Mouse (Mus musculus) urinary bladder, postnatal 4 days (tissue): ENCODE results near the gene Hyal3.

Experiments used
- DNase-seq, 2 experiments: peaks; one replicate each; pipeline ENCODE4 v3.0.0; 2021 to 2022; ENCODE audit warnings: low spot score in 2 of 2

Gene Hyal3

GRCm38 (mm10) chr9:107617461-107617860 is 36.8 kb downstream of the Hyal3 start:
- no peak for DNase-seq

DNA sequence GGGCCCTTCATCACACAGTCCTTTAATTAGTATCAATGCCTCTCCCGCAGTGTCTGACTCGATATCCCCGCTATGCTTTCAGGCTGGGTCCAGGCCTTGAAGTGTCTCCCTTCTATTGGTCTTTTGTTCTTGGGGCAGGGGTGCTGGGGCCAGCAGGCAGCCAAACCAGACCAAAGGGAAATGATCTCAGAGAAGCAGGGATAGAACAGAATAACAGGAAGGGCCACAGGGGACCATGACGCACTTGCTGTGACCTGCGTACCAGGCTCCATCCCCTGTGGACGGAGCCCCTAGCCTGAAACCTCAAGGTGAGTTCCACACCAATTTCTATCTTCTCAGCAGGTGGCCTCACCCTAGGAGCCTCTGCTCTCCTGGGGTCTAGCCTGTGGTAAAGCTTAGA is 37.5 kb downstream of the Hyal3 start:
- DNase-seq: no peak

GRCm38 (mm10) chr9:107618778-107619545 is 38.3 kb downstream of the Hyal3 start:
- DNase-seq: no peak

DNA sequence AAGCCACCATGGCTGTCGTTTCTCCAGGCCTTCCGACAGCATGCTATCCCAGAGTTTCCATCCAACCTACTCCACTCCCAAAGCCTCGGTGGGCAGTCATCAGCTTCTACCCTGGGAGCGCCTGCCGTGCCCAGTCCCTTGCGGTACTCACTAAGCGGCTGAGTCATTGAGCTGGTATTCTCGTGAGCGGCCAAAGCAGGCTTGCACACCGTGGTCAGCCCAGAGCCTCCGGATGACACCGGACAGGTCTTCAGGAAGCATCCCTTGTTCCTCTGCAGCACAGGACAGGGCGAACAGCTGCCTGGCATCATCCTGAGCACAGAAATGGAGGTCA is 38.9 kb downstream of the Hyal3 start:
- DNase-seq: no peak

DNA sequence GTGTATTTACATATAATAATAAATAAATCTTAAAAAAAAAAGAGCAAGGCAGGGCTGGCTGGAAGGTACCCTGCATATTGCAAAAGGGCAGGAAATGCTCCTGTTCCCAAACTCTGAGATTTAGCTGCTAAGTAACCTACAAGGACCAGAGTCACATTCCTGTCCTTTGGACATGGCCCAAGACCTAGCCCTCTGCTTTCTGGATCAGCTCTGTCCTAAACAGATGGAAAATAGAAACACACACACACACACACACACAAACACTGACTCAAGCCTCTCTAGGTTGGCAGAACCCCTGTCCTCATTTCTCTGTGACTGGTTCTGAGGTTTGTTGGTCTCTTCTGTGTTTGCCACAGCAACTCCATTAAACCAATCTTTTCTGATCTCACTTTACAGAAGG is 40.3 kb downstream of the Hyal3 start:
- no peak for DNase-seq

GRCm38 (mm10) chr9:107624539-107624938 is 43.9 kb downstream of the Hyal3 start:
- no peak for DNase-seq

GRCm38 (mm10) chr9:107624951-107625350 is 44.3 kb downstream of the Hyal3 start:
- DNase-seq: no peak

DNA sequence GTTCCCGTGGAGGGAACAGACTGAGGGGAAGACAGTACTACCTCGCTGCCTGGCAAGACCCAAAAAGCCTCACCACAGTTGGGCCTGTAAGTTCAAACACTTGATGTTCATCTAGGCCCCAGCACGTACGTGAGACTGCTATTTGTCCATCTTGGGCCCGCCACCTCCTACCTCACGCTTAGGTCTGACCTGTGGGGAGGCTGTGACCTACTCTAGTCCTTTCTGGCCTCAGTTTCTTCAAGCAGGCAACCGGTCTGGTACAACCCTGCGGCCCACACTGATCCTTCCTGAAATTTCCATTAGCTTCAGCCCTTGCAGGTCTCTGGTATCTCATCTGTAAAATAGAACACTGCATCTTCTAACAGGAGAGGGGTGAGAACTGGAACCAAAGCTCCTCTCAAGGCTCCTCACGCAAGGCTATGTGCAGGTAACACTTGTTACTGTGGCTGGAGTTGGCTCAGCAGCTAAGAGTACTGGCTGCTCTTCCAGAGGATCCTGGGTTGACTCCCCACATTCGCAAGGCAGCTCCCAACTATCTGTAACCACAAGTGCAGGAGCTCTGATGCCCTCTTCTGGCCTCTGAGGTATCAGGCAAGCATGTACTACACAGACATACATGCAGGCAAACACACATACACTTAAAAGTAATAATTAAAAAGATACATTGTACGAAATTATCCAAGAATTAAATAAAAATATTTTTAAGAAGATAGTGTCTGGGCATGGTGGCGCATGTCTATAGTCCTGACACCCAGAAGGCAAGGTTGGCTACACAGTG is 44.9 kb downstream of the Hyal3 start:
- no peak for DNase-seq

DNA sequence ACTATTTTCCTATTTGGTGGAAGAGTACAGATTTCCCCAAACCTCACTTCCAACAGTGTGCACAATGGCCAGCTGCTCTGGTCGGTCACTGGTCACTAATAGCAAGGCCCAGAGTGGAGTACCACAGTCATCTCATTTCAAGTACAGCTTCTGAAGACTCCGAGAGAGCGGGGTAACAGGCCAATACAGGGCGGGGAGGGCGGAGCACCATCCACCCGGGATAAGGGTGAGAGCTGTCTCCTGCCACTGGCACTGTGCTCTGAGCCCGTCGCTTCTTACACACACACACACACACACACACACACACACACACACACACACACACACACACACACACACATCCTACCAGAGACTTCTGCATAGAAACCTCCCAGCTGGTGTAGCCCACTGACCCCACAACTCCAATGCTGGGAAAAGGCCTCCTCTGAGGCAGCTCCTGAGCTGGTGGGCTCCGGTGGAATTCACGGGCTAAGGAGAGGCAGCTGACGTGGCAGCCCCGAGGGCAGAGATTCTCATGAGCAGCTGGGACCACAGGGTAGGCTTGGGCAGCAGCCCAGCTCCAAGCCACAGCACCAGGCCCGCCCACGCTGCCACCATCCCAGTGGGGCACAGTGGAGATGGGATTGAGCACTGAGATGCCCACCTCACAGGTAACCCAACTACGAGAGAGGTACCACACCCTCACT is 45.7 kb downstream of the Hyal3 start:
- no peak for DNase-seq

DNA sequence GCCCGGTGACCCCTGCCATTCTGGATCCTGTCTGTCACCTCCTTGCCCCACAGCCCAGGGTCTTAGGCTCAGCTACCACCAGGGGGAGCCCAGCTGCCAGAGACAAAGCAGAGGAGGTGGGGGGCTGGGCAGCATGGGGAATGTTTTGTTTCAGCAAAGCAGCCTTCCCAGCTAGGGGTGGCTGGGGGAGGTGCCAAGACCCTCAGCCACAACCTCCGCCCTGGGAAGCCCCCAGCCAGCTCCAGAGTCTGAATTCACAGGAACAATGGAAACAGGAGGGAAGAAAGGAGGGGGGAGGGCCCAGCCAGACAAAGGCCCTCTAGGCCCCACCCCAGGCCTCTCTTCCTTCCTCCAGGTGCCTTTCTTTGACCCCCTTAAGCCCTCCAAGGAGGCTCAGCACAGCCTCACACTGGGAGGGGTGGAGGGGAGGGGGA is 46.2 kb downstream of the Hyal3 start:
- DNase-seq: peak; percentile 73 to 88

DNA sequence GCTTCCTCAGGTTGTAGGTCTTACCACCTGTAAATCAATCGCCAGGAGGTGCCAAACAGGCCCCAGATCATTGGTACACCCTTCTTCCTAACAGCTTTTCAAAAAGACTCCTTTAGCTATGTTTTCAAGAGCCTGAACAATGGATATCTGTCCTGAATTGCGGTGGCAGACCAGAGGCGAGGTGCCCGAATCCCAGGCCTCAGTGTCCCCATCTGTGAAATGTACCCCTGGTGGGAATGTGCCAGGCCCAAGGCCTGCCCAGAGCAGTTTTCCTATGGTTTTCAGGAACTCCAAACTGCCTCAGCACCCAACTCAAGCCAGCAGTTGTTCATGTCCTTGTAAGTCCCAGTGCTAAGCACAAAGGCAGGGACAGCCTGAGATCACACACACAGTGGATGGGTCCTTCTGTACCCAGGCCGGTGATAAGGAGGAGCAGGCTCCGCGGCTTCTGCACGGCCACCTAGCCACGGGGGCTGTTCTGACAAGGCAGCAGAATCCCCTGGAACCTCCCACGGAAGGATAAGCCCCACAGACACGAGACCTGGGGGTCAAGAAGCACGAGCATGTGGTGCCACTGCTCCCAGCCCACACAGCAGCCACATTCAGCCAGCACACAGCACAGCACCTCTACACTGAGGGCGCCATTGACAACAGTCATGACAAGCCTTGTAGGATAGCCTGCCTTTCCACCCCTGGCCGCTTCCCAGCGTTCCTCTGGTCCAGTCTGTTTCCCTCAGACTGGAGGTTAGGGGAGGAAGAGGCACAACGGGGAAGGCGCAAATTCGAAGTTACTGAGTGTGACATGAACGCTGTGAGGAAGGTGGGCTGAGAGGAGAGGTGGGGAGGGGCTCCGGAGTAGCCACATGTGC is 47.0 kb downstream of the Hyal3 start:
- DNase-seq: no peak

DNA sequence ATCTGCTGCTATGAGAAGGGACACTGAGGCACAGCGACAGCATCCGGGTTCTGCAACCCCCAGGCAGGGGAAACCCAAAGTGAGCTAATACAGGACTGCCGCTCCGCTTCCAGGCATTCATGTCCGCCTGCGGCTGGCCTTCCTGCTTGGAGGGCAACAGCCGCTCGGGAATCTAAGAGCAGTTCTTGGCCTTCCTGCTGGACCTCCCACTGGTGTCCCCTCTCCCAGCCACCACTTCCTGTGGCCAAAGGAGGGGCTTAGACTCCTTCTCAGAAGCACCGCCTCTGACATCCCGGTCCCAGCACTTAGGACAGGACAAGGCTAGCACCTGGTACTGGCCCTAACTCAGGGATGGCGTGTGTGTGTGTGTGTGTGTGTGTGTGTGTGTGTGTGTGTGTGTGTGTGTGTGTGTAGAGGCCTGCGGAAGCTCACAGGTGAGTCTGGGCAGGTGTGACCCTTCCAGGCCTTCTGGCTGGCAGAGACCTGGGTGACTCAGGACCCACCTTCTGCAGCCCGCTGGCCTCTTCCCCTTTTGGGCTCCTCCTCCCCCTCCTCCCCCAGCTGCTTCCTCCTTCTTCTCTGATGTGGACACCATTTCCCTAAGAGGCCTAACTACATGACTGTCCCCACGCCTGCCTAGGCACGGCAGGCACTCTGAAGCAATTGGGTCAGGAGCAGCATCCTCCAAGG is 48.2 kb downstream of the Hyal3 start:
- DNase-seq: no peak

- no peak for DNase-seq
These were observed 48.8 kb downstream of the Hyal3 start for GRCm38 (mm10) chr9:107629411-107629730.

DNA sequence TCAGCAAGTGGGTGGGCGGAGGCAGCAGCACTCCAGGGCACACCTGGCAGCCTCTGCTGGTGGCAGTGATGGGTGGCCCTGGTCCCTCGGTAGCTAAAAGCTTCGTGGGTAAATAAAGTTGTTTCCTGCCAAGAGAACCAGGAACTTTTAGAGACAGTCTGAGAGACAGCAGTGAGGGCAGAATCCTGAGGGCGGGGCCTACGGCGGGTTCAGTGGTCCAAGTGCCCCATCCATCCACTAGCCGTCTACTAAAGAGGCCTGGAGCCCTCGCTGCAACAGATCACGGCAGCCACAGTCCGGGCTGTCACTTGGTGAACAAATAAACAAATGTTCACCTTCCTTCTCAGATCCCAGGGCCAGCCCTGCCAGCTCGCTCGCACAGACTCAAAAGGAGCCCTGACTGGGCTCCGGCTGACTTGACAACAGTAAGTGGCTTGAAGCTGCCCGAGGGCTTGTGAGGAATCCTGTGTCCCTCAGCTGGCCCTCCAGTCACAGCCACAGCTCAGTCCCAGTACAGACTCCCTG is 49.3 kb downstream of the Hyal3 start:
- DNase-seq: no peak

- no peak for DNase-seq
These were observed 50.0 kb downstream of the Hyal3 start for GRCm38 (mm10) chr9:107630576-107630975.

DNA sequence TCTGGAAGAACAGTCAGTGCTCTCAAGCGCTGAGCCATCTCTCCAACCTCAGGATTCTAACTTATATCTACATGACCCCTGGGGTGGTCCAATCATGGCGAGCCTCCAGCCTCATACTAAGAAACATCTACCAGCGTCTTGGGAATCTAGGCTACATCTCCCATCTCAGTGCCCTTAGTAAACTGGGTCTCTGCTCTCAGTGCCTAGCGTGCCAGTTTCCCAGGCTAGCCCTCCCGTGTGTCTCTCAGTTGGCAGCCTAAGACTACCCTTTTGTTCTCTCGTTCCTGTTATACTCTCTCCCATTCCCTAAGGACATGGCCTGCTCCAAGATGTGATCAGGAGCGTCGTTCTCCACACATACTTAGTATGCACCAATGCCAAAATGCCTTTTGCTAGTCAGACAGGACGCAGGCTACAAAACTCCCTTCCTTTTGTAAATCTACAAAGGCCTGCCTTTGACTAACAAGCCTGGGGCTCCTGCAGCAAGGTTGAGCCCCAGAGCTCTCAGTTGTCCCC is 50.8 kb downstream of the Hyal3 start:
- DNase-seq: no peak

GRCm38 (mm10) chr9:107631861-107632260 is 51.2 kb downstream of the Hyal3 start:
- DNase-seq: no peak

GRCm38 (mm10) chr9:107632478-107632877 is 51.9 kb downstream of the Hyal3 start:
- no peak for DNase-seq

DNA sequence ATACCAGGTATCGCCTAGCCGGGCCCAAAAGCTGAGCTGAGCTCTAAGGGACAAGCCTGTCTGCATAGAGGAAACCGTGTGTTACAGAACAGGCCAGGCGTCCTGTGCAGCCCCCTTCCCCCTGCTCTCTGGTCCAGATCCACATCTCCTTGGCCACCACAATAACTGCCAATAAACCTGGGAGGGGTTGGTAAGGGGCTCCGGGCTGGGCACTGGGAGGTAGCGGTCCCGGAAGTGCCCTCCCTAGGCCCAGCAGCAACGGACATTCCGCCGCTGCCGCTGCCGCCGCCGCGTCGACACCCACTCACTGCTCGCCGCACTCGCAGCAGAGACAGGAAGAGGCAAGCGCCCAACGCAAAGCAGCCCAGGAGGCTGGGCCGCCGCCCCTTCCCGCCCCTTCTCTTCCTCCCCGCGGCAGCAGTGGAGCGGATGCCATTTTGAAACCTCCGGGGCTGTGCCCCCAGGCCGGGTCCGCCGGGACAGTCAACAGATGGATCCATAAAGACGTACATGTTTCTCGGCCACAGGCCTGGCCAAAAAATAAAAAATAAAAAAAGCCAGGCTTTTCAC is 52.6 kb downstream of the Hyal3 start:
- DNase-seq: peak; percentile 80 to 83

DNA sequence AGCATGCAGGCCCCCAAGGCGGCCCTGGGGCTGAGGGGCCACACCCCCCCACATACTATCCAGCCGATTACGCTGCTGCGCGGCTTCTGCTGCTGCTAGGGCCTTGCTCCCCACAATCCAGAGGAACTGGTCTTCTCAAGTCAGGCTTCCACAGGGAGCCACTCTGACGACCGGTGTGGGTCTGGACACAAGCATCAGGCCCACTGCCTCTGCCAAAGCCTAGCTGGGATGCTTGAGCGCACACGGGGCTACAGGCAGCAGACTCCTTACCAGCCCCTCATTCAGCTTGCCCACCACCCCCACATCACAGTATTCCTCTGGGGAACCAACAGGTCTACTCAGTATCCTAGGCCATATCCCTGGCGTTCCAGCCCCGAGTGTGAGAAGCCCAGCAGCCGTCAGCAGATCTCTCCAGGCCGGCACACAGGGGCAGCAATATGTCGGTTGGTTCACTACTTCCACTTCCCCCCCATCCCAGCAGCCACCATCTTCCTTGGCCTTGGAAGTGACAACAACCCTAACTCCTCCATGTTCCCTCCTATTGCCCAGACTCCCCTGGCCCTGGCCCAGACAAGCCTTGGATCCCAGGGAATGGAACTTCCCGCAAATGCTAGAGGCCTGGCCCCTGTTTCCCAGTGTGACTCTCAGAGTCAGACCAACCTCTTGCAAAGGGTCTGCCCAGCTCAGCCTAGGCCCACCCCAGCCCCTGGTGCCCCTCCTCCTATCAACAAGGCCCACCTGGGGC is 53.2 kb downstream of the Hyal3 start:
- no peak for DNase-seq
